ENCODE assay signal across 9 mouse cellular contexts in genomic region chr4:119917502-119917901, GRCm38 (mm10).
DNase-seq lines count a peak whose midpoint lies in the region; ATAC-seq and TF ChIP-seq lines count a peak whose summit lies in the region.
"Had no signal": no experiment of that assay in that cellular context is flagged by ENCODE, and none has a peak within 500 bp of the region (broad histone marks: within the 10 kb centered on the region; RNA-seq: fewer than 3 reads in every experiment).

No protein-coding gene starts in this region.

- H3K36me3 ChIP-seq in forebrain, embryonic 14.5 days (ENCODE audit: control insufficient read depth, insufficient read depth, low read length), result no peaks in the 10 kb centered on the region
- H3K36me3 ChIP-seq in forebrain, embryonic 16.5 days (ENCODE audit: control insufficient read depth, insufficient read depth), result no peaks in the 10 kb centered on the region
- H3K36me3 ChIP-seq: heart, embryonic 13.5 days had no signal

- WGBS in forebrain, embryonic 14.5 days, result 74% methylated on average over 7 of the region's 7 CpGs
- WGBS in forebrain, embryonic 16.5 days, result 75% methylated on average over 7 of the region's 7 CpGs
- WGBS in lung, adult 2 months, result 72% methylated on average over 7 of the region's 7 CpGs

- TF ChIP-seq POLR2A in lung, adult 2 months (IDR thresholded peaks at IDR 0.05; ENCODE audit: borderline replicate concordance, extremely low read depth, low read depth, low read length), result no peak

- H3K9ac ChIP-seq in forebrain, embryonic 14.5 days (ENCODE audit: low read length), result no peak overlapping the region
- no peak overlapping the region for H3K9ac ChIP-seq in forebrain, embryonic 16.5 days (replicated peaks; ENCODE audit: low read depth, low read length)
- H3K9ac ChIP-seq: heart, embryonic 13.5 days had no signal

- no peak overlapping the region for H3K27ac ChIP-seq in forebrain, embryonic 14.5 days (ENCODE audit: low read depth, low read length)
- H3K27ac ChIP-seq in forebrain, embryonic 16.5 days (ENCODE audit: low read length), result no peak overlapping the region
- H3K27ac ChIP-seq: heart, embryonic 13.5 days had no signal

- no peak overlapping the region for H3K4me2 ChIP-seq in forebrain, embryonic 14.5 days (ENCODE audit: low read length)
- H3K4me2 ChIP-seq in forebrain, embryonic 16.5 days (ENCODE audit: low read length), result no peak overlapping the region
- H3K4me2 ChIP-seq: heart, embryonic 13.5 days had no signal

- no peaks in the 10 kb centered on the region for H3K4me1 ChIP-seq in forebrain, embryonic 14.5 days (ENCODE audit: control insufficient read depth, insufficient read depth, low read length)
- 0 out of 2 replicates have a peak, but pooled peaks cover 2% of the 10 kb centered on the region for H3K4me1 ChIP-seq in forebrain, embryonic 16.5 days (replicated peaks; ENCODE audit: control insufficient read depth, insufficient read depth, low read length)
- no peaks in the 10 kb centered on the region for H3K4me1 ChIP-seq in lung, adult 2 months (ENCODE audit: control insufficient read depth, insufficient read depth, low read length)
- H3K4me1 ChIP-seq: heart, embryonic 13.5 days had no signal

- no peak for ATAC-seq in forebrain, embryonic 14.5 days
- ATAC-seq in forebrain, embryonic 16.5 days, result no peak
- ATAC-seq in common myeloid progenitor, adult 5-6 weeks (replicated peaks; ENCODE audit: low read depth, poor library complexity, severe bottlenecking), result 0 out of 2 replicates have a peak, but pooled peaks have one; percentile 66
- no peak for ATAC-seq in megakaryocyte-erythroid progenitor cell, adult 5-6 weeks (replicated peaks; ENCODE audit: low FRiP score, low TSS enrichment, poor library complexity, severe bottlenecking)

- H3K9me3 ChIP-seq in forebrain, embryonic 14.5 days (replicated peaks; ENCODE audit: control insufficient read depth, low read length), result no peaks in the 10 kb centered on the region
- no peaks in the 10 kb centered on the region for H3K9me3 ChIP-seq in forebrain, embryonic 16.5 days (ENCODE audit: control insufficient read depth, low read length)
- H3K9me3 ChIP-seq: heart, embryonic 13.5 days had no signal

- H3K27me3 ChIP-seq in forebrain, embryonic 14.5 days (replicated peaks; ENCODE audit: control insufficient read depth, insufficient read depth, low read length), result no peaks in the 10 kb centered on the region
- no peaks in the 10 kb centered on the region for H3K27me3 ChIP-seq in forebrain, embryonic 16.5 days (replicated peaks; ENCODE audit: control insufficient read depth, insufficient read depth, low read length)
- H3K27me3 ChIP-seq: heart, embryonic 13.5 days had no signal

- DNase-seq in forebrain, embryonic 14.5 days (ENCODE audit: low spot score), result peak; percentile 53
- no peak for DNase-seq in lung, adult 2 months
- DNase-seq in lung, adult 18-20 months, result no peak
- peak; percentile 64 for DNase-seq in retina, embryonic 14.5 days (ENCODE audit: low spot score)
- DNase-seq in urinary bladder, postnatal 36 days (ENCODE audit: low spot score in 2 of 2), result no peak

- TF ChIP-seq CTCF in lung, adult 2 months (IDR thresholded peaks at IDR 0.05; ENCODE audit: insufficient read depth, low read length), result 0 out of 2 replicates have a peak, but pooled peaks have one; percentile 7

- no peak overlapping the region for H3K4me3 ChIP-seq in forebrain, embryonic 14.5 days (ENCODE audit: low read depth, low read length)
- no peak overlapping the region for H3K4me3 ChIP-seq in forebrain, embryonic 16.5 days (replicated peaks; ENCODE audit: low read length)
- no peak overlapping the region for H3K4me3 ChIP-seq in lung, adult 2 months (replicated peaks; ENCODE audit: extremely low read depth, low read depth, low read length)
- H3K4me3 ChIP-seq: heart, embryonic 13.5 days had no signal

Comparison
In these comparisons a context has a peak if more than half of its experiments do, and no peak if none do; other contexts are left out.
1. DNase-seq: peak in forebrain, embryonic 14.5 days (single experiment) and retina, embryonic 14.5 days (single experiment); none in lung, adult 2 months (single experiment), lung, adult 18-20 months (0 of 2) and urinary bladder, postnatal 36 days (0 of 2).